Mouse (Mus musculus) myocyte (in vitro differentiated cells): ENCODE measurements around the gene Ahsa1. TPM values are rescaled to one million over a fixed set of nuclear protein-coding genes. Genes with fewer than 3 reads are reported as not detected.

Source experiments
- H3K27me3 ChIP-seq: one replicate; pipeline ENCODE4 v1.6.1; 2011; ENCODE audit not compliant: control insufficient read depth, insufficient read depth, insufficient read length
- H3K36me3 ChIP-seq: one replicate; pipeline ENCODE4 v1.6.1; 2011; ENCODE audit not compliant: control insufficient read depth, insufficient read depth
- H3K4me2 ChIP-seq: one replicate; pipeline ENCODE4 v1.6.1; 2011; ENCODE audit warnings: low read depth, control low read depth
- H3K4me3 ChIP-seq: one replicate; pipeline ENCODE4 v1.5.1; 2011; ENCODE audit warnings: mild to moderate bottlenecking, control low read depth, moderate library complexity
- H3K79me2 ChIP-seq: one replicate; pipeline ENCODE4 v1.6.1; 2011; ENCODE audit not compliant: control insufficient read depth, insufficient read depth
- H3ac ChIP-seq: one replicate; pipeline ENCODE4 v1.6.1; 2011; ENCODE audit not compliant: control insufficient read depth, insufficient read length
- CEBPB ChIP-seq: IDR thresholded peaks from 2 replicates; pipeline ENCODE4 v1.6.1; 2011; ENCODE audit warnings: mild to moderate bottlenecking, moderate library complexity; ENCODE audit not compliant: poor library complexity, insufficient read depth, severe bottlenecking
- E2F4 ChIP-seq: IDR thresholded peaks from one replicate; pipeline ENCODE4 v1.6.1; 2011; ENCODE audit warnings: mild to moderate bottlenecking, control low read depth, moderate library complexity; ENCODE audit not compliant: insufficient read depth
- MAX ChIP-seq: IDR thresholded peaks from one replicate; pipeline ENCODE4 v1.6.1; 2011; ENCODE audit warnings: low read depth, mild to moderate bottlenecking, control low read depth
- MYOD1 ChIP-seq, 3 experiments: IDR thresholded peaks; one replicate each; pipeline ENCODE4 v1.6.1; 2011; ENCODE audit warnings: control low read depth in 2 of 3, low read depth in 2 of 3, mild to moderate bottlenecking in 2 of 3, moderate library complexity in 1 of 3; ENCODE audit not compliant: insufficient read length in 2 of 3, control insufficient read depth in 1 of 3
- MYOG ChIP-seq, 3 experiments: IDR thresholded peaks; one replicate each; pipeline ENCODE4 v1.6.1; 2011; ENCODE audit warnings: control low read depth in 2 of 3, low read depth in 2 of 3, mild to moderate bottlenecking in 2 of 3; ENCODE audit not compliant: insufficient read length in 2 of 3, control insufficient read depth in 1 of 3, insufficient read depth in 1 of 3
- POLR2A ChIP-seq: IDR thresholded peaks from one replicate; pipeline ENCODE4 v1.6.1; 2011; ENCODE audit warnings: low read depth, mild to moderate bottlenecking, control low read depth, moderate library complexity; ENCODE audit not compliant: insufficient read length
- POLR2AphosphoS2 ChIP-seq: IDR thresholded peaks from one replicate; pipeline ENCODE4 v1.6.1; 2011; ENCODE audit warnings: low read depth, control low read depth; ENCODE audit not compliant: insufficient read length
- REST ChIP-seq: IDR thresholded peaks from one replicate; pipeline ENCODE4 v1.6.1; 2011; ENCODE audit warnings: mild to moderate bottlenecking, control low read depth, moderate library complexity; ENCODE audit not compliant: insufficient read depth, insufficient read length
- SRF ChIP-seq: IDR thresholded peaks from one replicate; pipeline ENCODE4 v1.6.1; 2011; ENCODE audit warnings: low read depth; ENCODE audit not compliant: control insufficient read depth, insufficient read length
- TCF12 ChIP-seq: IDR thresholded peaks from one replicate; pipeline ENCODE4 v1.6.1; 2011; ENCODE audit warnings: mild to moderate bottlenecking, control low read depth; ENCODE audit not compliant: poor library complexity, insufficient read depth, severe bottlenecking
- TCF3 ChIP-seq: IDR thresholded peaks from one replicate; pipeline ENCODE4 v1.6.1; 2011; ENCODE audit warnings: low read depth, control low read depth; ENCODE audit not compliant: insufficient read length
- USF1 ChIP-seq: IDR thresholded peaks from one replicate; pipeline ENCODE4 v1.6.1; 2011; ENCODE audit warnings: low read depth, mild to moderate bottlenecking, control low read depth, moderate library complexity
- polyA plus RNA-seq: library from polyadenylated mRNA; unstranded; fragments of >200 nt; fragmentation: generic; extraction: Trizol; gene quantifications from one replicate; pipeline ENCODE4 v1.2.1, GENCODE M21; 2012; ENCODE audit warnings: missing spikeins

Gene Ahsa1
- polyA plus RNA-seq, 1 experiment: 148 TPM

DNA sequence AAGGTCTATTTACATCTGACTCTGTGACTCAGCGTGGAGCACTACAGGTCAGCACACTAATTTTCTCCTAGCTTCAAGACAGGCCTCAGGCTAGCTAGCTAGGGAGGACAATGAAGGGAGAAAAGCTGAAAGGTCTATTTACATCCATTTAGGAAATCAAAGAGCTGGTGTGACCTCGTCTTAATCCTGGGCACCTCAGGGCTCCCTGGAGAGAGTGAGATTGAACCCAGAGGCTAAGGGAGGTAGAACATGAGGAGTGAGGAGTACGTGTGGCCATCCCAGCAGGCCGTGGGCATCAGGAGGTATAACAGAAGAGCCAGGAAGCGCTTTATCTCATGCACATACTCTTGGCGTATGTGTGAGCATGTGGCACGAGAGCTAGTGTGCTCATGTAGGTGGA is 17.4 kb downstream of the Ahsa1 start:
- Histone ChIP-seq H3K36me3 (no peaks in the 10 kb centered on the region), H3ac (no peak overlapping the region), H3K27me3 (no peaks in the 10 kb centered on the region), H3K4me3 (no peak overlapping the region), H3K79me2 (no peaks in the 10 kb centered on the region), H3K4me2 (no peak overlapping the region)
- TF ChIP-seq MAX (no peak), MYOG (IDR thresholded peaks at IDR 0.05; ENCODE audit: control insufficient read depth in 1 of 3, insufficient read depth in 1 of 3, insufficient read length in 2 of 3, low read depth in 2 of 3) (no peak), TCF12 (no peak), TCF3 (no peak), SRF (no peak), USF1 (no peak), POLR2AphosphoS2 (no peak), POLR2A (no peak), MYOD1 (IDR thresholded peaks at IDR 0.05; ENCODE audit: control insufficient read depth in 1 of 3, insufficient read length in 2 of 3, low read depth in 2 of 3) (no peak), CEBPB (no peak), E2F4 (no peak), REST (no peak)

DNA sequence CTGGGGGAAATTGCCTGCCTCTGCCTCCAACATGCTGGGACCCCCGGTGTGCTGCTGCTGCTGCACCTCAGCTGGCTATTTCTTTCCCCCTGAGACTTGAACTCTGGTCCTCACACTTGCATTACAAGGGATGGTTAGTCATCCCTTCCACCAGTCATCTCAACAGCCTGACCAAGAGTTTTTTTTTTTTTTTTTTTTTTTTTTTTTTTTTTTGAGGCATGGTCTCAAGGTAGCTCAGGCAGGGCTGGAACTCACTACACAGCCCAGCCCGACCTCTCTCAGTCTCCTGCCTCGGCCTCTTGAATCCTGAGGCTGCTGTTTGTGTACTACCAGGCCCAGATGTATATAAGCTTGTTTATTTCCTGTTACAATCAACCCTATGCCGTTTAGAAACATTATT is 18.0 kb downstream of the Ahsa1 start:
- no peaks in the 10 kb centered on the region for H3K27me3 ChIP-seq
- no peak overlapping the region for H3K4me2 ChIP-seq
- no peak overlapping the region for H3ac ChIP-seq
- TF ChIP-seq REST (no peak), POLR2AphosphoS2 (no peak), SRF (no peak), CEBPB (no peak), TCF12 (no peak), E2F4 (no peak), POLR2A (no peak)
- H3K4me3 ChIP-seq: no peak overlapping the region
- no peaks in the 10 kb centered on the region for H3K79me2 ChIP-seq
- no peaks in the 10 kb centered on the region for H3K36me3 ChIP-seq

GRCm38 (mm10) chr12:87284726-87285125 is 18.4 kb downstream of the Ahsa1 start:
- Histone ChIP-seq H3K27me3 (no peaks in the 10 kb centered on the region), H3K4me3 (no peak overlapping the region), H3K79me2 (no peaks in the 10 kb centered on the region), H3K4me2 (peak overlapping the region; percentile 6), H3K36me3 (no peaks in the 10 kb centered on the region), H3ac (no peak overlapping the region)
- no peak for TF ChIP-seq TCF12
- peak in 2 of 3 experiments; percentile 44 to 61 for TF ChIP-seq MYOD1 (IDR thresholded peaks at IDR 0.05; ENCODE audit: control insufficient read depth in 1 of 3, insufficient read length in 2 of 3, low read depth in 2 of 3)
- TF ChIP-seq MYOG (IDR thresholded peaks at IDR 0.05; ENCODE audit: control insufficient read depth in 1 of 3, insufficient read depth in 1 of 3, insufficient read length in 2 of 3, low read depth in 2 of 3): peak in 2 of 3 experiments; percentile 40 to 85

DNA sequence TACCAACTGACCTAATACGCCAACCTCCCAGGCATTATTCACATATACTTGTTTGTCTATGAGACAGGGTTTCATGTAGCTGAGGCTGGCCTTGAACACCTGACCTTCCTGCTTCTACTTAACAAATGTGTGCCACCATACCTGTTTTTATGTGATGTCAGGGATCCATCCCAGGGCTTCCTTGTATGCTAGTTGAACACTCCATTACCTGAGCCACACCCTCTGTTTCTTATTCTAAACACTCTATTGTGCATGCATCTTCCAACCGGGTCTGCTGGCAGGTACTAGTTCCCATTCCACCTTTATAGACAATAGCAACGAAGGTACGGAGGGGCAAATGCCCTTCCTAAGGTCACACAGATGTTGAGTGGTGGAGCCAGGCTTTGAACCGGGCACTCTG is 22.8 kb downstream of the Ahsa1 start:
- Histone ChIP-seq H3K4me3 (no peak overlapping the region), H3K79me2 (no peaks in the 10 kb centered on the region), H3ac (no peak overlapping the region), H3K4me2 (no peak overlapping the region), H3K36me3 (no peaks in the 10 kb centered on the region), H3K27me3 (peaks cover 4% of the 10 kb centered on the region)
- no peak for TF ChIP-seq MYOG (IDR thresholded peaks at IDR 0.05; ENCODE audit: control insufficient read depth in 1 of 3, insufficient read depth in 1 of 3, insufficient read length in 2 of 3, low read depth in 2 of 3)
- no peak for TF ChIP-seq CEBPB
- TF ChIP-seq TCF3: no peak
- TF ChIP-seq SRF: no peak
- TF ChIP-seq POLR2A: no peak
- no peak for TF ChIP-seq MYOD1 (IDR thresholded peaks at IDR 0.05; ENCODE audit: control insufficient read depth in 1 of 3, insufficient read length in 2 of 3, low read depth in 2 of 3)
- TF ChIP-seq MAX: no peak
- TF ChIP-seq REST: no peak
- TF ChIP-seq USF1: no peak
- no peak for TF ChIP-seq POLR2AphosphoS2
- no peak for TF ChIP-seq E2F4
- no peak for TF ChIP-seq TCF12

DNA sequence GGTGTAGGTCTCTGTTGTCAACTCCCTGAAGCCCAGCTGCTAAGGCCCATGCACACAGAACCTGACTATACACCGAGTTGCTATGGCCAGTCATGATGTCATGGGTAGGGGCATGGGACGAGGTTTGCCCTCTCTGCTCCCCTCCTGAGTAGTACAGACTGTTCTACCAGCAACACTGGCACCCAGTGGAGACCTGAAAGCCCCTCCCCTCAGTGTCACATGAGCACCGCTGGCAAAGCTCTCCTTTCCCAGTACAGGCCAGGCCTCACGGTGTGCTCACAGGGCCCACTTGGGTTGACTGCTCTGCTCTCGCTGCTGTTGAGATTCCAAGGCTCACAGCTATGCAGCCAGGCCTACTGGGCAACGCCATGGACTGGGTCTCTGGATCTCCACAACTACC is 27.7 kb downstream of the Ahsa1 start:
- Histone ChIP-seq H3K36me3 (no peaks in the 10 kb centered on the region), H3K79me2 (no peaks in the 10 kb centered on the region), H3K4me3 (no peak overlapping the region), H3ac (no peak overlapping the region), H3K27me3 (peaks cover 4% of the 10 kb centered on the region), H3K4me2 (no peak overlapping the region)
- TF ChIP-seq CEBPB (no peak), MAX (no peak), POLR2AphosphoS2 (no peak), USF1 (no peak), POLR2A (no peak), TCF12 (no peak), REST (no peak), MYOG (IDR thresholded peaks at IDR 0.05; ENCODE audit: control insufficient read depth in 1 of 3, insufficient read depth in 1 of 3, insufficient read length in 2 of 3, low read depth in 2 of 3) (no peak), MYOD1 (IDR thresholded peaks at IDR 0.05; ENCODE audit: control insufficient read depth in 1 of 3, insufficient read length in 2 of 3, low read depth in 2 of 3) (no peak), TCF3 (no peak), SRF (no peak)
